Mouse (Mus musculus): ENCODE results near the gene Sept11. TPM values are rescaled to one million over a fixed set of nuclear protein-coding genes. Genes with fewer than 3 reads are reported as not detected.
A peak's percentile ranks its signal among the peaks of the same experiment; 100 is the strongest.

Gene Sept11
- polyA plus RNA-seq, 1 experiment from 2014 or later: 172 TPM

DNA sequence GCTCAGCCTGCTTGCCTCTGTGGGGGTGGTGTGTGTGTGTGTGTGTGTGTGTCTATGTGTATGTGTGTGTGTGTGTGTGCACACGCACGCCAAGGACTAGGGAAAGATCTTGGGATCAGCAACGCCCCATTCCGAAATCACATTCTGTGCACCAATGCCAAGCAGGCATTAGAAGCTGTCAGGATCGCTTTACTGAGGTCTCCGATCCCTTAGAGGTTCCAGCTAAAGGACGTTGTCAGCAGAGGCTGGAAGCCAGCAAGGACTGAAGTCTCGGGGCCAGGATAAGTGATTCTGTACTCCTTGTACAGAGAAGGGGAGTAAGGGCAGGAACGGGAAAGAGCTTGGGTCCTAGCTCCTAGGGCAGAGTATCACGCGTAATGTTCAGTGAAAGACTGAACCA is 61.2 kb downstream of the Sept11 start:
- 93% methylated on average over 11 of the region's 11 CpGs for WGBS
- Histone ChIP-seq H3K9ac (replicated peaks) (no peak overlapping the region), H3K4me1 (replicated peaks) (peaks cover 13% of the 10 kb centered on the region; the same call in 1 of the 2 replicates), H3K4me2 (replicated peaks) (no peak overlapping the region), H3K4me3 (replicated peaks) (no peak overlapping the region), H3K36me3 (peaks cover 57% of the 10 kb centered on the region), H3K27ac (no peak overlapping the region), H3K27me3 (no peaks in the 10 kb centered on the region), H3K9me3 (no peaks in the 10 kb centered on the region)
- ATAC-seq: no peak

DNA sequence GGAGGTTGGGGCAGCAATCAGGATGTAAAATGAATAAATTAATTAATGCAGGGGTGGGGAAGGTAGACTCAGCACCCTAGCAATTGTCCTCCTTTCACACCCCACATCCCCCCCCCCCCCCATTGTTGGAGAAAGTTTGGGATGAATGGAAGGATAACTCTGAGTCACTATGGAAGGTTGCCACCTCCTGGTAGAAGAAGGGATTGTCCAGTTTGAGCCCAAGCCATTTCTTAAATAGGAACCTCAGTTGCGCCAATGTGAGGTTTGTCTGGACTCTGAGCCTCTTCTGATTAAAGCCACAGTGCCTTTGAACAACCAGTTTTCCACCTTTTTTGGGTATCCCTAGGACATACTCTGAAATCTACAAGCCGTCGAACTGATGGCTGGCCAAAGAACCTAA is 70.3 kb downstream of the Sept11 start:
- H3K4me3 ChIP-seq (replicated peaks): no peak overlapping the region
- H3K4me2 ChIP-seq (replicated peaks): no peak overlapping the region
- H3K9ac ChIP-seq (replicated peaks): no peak overlapping the region
- H3K27me3 ChIP-seq: no peaks in the 10 kb centered on the region
- H3K36me3 ChIP-seq: peaks cover 79% of the 10 kb centered on the region
- H3K4me1 ChIP-seq (replicated peaks): no peaks in the 10 kb centered on the region
- H3K9me3 ChIP-seq: no peaks in the 10 kb centered on the region
- WGBS: 84% methylated on average over 3 of the region's 3 CpGs
- peak; percentile 28; the same call in 1 of the 2 replicates for ATAC-seq
- H3K27ac ChIP-seq: no peak overlapping the region

DNA sequence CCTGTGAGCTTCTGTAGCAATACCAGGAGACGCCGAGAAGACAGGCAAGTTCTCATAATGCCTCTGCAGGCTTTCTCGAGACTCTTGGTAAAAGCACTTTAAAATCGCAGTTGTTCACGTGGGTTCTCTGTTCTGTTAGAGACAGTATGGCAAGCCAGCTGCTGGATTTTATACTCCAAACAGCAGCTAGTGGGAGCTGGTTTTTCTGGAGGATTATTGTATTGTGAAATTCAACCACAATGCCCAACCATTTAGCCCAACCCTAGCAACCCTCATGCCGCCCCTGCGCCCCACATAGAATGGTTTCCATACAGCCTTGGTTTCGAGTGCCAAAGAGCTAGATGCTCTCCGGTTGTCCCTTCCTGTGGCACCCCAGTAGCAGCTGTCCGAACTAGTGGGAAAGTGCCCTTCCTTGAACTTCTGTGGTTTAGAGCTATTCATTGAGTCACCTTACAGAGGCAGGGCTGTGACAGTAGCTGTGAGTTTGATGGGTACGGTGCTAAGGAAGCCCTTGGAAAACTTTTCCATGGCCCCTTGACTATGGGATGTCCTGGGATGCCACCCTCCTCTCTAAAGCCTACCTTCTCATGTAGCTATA is 74.8 kb downstream of the Sept11 start:
- H3K4me3 ChIP-seq (replicated peaks): no peak overlapping the region
- no peaks in the 10 kb centered on the region for H3K4me1 ChIP-seq (replicated peaks)
- no peaks in the 10 kb centered on the region for H3K27me3 ChIP-seq
- WGBS: 92% methylated on average over 11 of the region's 11 CpGs
- H3K4me2 ChIP-seq (replicated peaks): no peak overlapping the region
- no peak overlapping the region for H3K27ac ChIP-seq
- no peak overlapping the region for H3K9ac ChIP-seq (replicated peaks)
- no peak for ATAC-seq
- no peaks in the 10 kb centered on the region for H3K9me3 ChIP-seq
- peaks cover 78% of the 10 kb centered on the region for H3K36me3 ChIP-seq

DNA sequence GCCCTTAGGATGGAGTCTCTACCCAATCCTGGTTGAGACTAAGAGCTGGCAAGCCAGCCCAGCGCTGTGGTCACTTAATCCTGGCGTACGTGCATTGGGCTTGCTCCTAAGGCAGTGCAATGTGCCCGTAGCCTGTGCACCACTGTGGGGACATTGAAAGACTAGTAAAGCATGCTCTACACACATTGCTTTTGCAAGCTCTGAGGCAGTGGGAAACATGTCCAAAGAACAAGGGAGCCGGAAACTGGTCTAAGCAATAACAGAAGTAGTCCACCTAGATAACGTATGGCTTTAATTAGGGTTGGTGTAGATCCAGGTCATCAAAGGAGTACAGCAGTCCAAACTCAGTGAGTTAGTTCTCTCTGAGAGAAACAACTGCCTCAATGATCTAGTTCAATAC is 75.4 kb downstream of the Sept11 start:
- Histone ChIP-seq H3K4me3 (replicated peaks) (no peak overlapping the region), H3K4me2 (replicated peaks) (no peak overlapping the region), H3K9ac (replicated peaks) (no peak overlapping the region), H3K9me3 (no peaks in the 10 kb centered on the region), H3K27ac (no peak overlapping the region), H3K36me3 (peaks cover 78% of the 10 kb centered on the region), H3K27me3 (no peaks in the 10 kb centered on the region), H3K4me1 (replicated peaks) (no peaks in the 10 kb centered on the region)
- ATAC-seq: no peak
- 92% methylated on average over 6 of the region's 6 CpGs for WGBS

DNA sequence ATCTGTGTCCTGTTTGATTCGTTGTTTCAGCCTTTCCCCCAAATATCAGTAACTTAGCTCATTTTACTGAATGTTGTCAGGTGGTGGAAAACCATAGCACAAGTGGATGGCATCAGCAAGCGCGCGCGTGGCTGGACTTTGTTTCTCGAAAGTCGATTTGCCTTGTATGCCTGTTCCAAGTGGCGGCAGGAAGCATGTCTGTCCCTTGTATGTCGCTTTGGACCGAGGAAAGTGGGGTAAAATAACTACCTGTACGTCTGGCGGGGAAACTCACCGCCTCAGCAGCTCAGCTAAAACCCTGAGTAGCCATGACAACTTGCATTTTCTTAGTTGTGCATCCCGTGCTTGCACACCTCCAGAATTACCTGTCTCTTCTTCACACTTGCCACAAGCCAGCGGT is 78.2 kb downstream of the Sept11 start:
- Histone ChIP-seq H3K4me2 (replicated peaks) (no peak overlapping the region), H3K9ac (replicated peaks) (no peak overlapping the region), H3K27ac (no peak overlapping the region), H3K9me3 (no peaks in the 10 kb centered on the region), H3K4me3 (replicated peaks) (no peak overlapping the region), H3K4me1 (replicated peaks) (no peaks in the 10 kb centered on the region), H3K36me3 (peaks cover 73% of the 10 kb centered on the region), H3K27me3 (no peaks in the 10 kb centered on the region)
- no peak for ATAC-seq
- 98% methylated on average over 15 of the region's 15 CpGs for WGBS

- Histone ChIP-seq H3K4me2 (replicated peaks) (no peak overlapping the region), H3K4me1 (replicated peaks) (no peaks in the 10 kb centered on the region), H3K9ac (replicated peaks) (no peak overlapping the region), H3K36me3 (peaks cover 65% of the 10 kb centered on the region), H3K27ac (no peak overlapping the region), H3K4me3 (replicated peaks) (no peak overlapping the region), H3K27me3 (no peaks in the 10 kb centered on the region), H3K9me3 (no peaks in the 10 kb centered on the region)
- 93% methylated on average over 6 of the region's 6 CpGs for WGBS
- ATAC-seq: no peak
Observed at GRCm38 (mm10) chr5:93172536-93172935, 79.3 kb downstream of the Sept11 start.

DNA sequence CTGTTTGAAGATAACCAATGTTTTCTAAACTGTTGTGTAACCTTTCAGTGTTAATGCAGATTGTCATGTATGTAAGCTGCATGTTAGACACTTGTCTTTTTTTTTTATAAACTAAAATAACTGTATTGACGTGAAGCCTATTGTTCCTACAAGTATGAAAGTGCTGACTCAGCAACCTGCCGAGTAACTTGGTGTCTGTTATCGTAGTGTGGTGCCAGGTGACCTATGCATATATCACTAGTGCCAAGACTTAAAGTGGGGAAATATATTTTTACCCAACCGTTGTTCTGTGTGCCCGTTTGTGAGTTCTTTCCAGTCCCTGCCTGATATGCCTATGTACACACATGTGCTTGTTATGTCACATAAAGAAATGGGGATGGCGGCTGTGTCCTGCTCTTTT is 81.4 kb downstream of the Sept11 start:
- no peak for ATAC-seq

GRCm38 (mm10) chr5:93178616-93179015 is 85.4 kb downstream of the Sept11 start:
- no peak for ATAC-seq
- H3K27ac ChIP-seq: no peak overlapping the region
- H3K36me3 ChIP-seq: peaks cover 50% of the 10 kb centered on the region
- H3K4me2 ChIP-seq (replicated peaks): no peak overlapping the region
- H3K9me3 ChIP-seq: no peaks in the 10 kb centered on the region
- no peak overlapping the region for H3K4me3 ChIP-seq (replicated peaks)
- no peaks in the 10 kb centered on the region for H3K27me3 ChIP-seq
- no peaks in the 10 kb centered on the region for H3K4me1 ChIP-seq (replicated peaks)
- WGBS: 80% methylated on average over 6 of the region's 6 CpGs
- no peak overlapping the region for H3K9ac ChIP-seq (replicated peaks)

More for the DNA sequence above, 81.4 kb downstream of the Sept11 start:
- H3K4me3 ChIP-seq (replicated peaks): no peak overlapping the region
- H3K27me3 ChIP-seq: no peaks in the 10 kb centered on the region
- H3K4me2 ChIP-seq (replicated peaks): no peak overlapping the region
- H3K27ac ChIP-seq: no peak overlapping the region
- H3K9ac ChIP-seq (replicated peaks): no peak overlapping the region
- no peaks in the 10 kb centered on the region for H3K4me1 ChIP-seq (replicated peaks)
- H3K36me3 ChIP-seq: peaks cover 56% of the 10 kb centered on the region
- 89% methylated on average over 6 of the region's 6 CpGs for WGBS
- no peaks in the 10 kb centered on the region for H3K9me3 ChIP-seq

DNA sequence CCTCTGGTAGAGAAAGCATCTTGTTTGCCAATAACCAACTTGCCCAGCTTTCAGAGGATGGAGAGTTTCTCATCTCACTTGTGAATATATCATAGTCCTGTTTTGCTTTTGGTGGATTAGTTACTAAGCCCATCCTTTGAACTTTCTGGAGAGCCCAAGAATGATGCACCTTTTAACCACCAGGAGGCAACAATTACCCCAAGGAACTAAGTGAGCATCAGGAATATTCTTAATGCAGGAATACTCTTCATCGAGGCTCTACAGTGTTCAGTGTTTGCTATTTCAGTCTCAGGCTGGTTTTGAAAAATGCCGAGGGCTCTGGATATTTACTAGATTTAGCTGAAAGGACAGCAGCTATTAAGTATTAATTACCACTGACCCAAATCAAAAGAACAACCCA is 87.0 kb downstream of the Sept11 start:
- Histone ChIP-seq H3K4me2 (replicated peaks) (no peak overlapping the region), H3K36me3 (peaks cover 45% of the 10 kb centered on the region), H3K27ac (no peak overlapping the region), H3K4me1 (replicated peaks) (no peaks in the 10 kb centered on the region), H3K4me3 (replicated peaks) (no peak overlapping the region), H3K9ac (replicated peaks) (no peak overlapping the region), H3K9me3 (no peaks in the 10 kb centered on the region), H3K27me3 (no peaks in the 10 kb centered on the region)
- ATAC-seq: no peak
- 80% methylated on average over 2 of the region's 2 CpGs for WGBS

GRCm38 (mm10) chr5:93183311-93183710 is 90.1 kb downstream of the Sept11 start:
- no peak overlapping the region for H3K4me2 ChIP-seq (replicated peaks)
- H3K4me1 ChIP-seq (replicated peaks): no peaks in the 10 kb centered on the region
- H3K9ac ChIP-seq (replicated peaks): no peak overlapping the region
- no peaks in the 10 kb centered on the region for H3K9me3 ChIP-seq
- H3K36me3 ChIP-seq: peaks cover 59% of the 10 kb centered on the region
- ATAC-seq: no peak
- H3K27ac ChIP-seq: no peak overlapping the region
- no peaks in the 10 kb centered on the region for H3K27me3 ChIP-seq
- no peak overlapping the region for H3K4me3 ChIP-seq (replicated peaks)
- 85% methylated on average over 6 of the region's 6 CpGs for WGBS

GRCm38 (mm10) chr5:93184548-93184947 is 91.3 kb downstream of the Sept11 start:
- no peaks in the 10 kb centered on the region for H3K9me3 ChIP-seq
- 90% methylated on average over 6 of the region's 6 CpGs for WGBS
- H3K4me1 ChIP-seq (replicated peaks): no peaks in the 10 kb centered on the region
- no peak overlapping the region for H3K4me3 ChIP-seq (replicated peaks)
- peaks cover 64% of the 10 kb centered on the region for H3K36me3 ChIP-seq
- H3K27ac ChIP-seq: no peak overlapping the region
- no peaks in the 10 kb centered on the region for H3K27me3 ChIP-seq
- no peak for ATAC-seq
- H3K4me2 ChIP-seq (replicated peaks): no peak overlapping the region
- no peak overlapping the region for H3K9ac ChIP-seq (replicated peaks)

DNA sequence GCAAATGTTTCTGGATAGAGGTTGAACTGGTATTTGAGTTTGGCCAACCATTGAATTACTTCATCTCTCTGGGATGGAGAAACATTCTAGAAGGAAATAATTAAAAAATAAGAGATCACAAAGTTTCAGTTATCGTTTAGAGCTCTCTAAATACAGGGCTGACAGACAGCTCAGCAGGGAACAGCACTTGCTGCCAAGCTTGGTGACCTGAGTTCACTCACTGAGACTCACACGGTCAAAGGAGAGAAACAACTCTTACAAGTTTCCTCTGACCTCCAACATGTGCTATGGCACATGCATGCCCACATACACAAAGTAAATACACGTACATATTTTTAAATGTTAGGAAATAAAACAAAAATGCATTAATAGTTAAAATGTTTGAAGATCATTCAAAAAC is 96.4 kb downstream of the Sept11 start:
- H3K36me3 ChIP-seq: peaks cover 42% of the 10 kb centered on the region

DNA sequence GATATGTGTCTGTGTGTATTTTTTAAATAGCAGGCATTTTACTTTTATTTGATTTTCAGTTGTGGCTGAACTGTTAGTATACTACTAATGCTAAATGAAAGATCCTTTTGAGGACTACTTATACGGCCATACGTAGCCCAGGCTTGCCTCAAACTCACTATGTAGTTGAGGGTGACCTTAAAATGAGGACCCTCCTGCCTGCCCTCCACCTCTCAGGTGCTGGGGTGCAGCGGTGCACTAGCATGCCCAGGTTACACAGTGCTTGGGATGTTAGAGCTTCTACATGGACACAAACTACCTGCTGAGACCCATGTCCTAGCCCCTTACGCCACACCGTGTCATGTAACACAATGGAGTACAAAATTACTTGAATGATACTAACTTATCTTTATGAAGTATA is 97.2 kb downstream of the Sept11 start:
- peaks cover 37% of the 10 kb centered on the region for H3K36me3 ChIP-seq
- no peak overlapping the region for H3K9ac ChIP-seq (replicated peaks)
- 95% methylated on average over 5 of the region's 5 CpGs for WGBS

More for the DNA sequence above, 96.4 kb downstream of the Sept11 start:
- H3K27ac ChIP-seq: no peak overlapping the region
- H3K27me3 ChIP-seq: no peaks in the 10 kb centered on the region
- no peak overlapping the region for H3K4me2 ChIP-seq (replicated peaks)
- H3K4me1 ChIP-seq (replicated peaks): no peaks in the 10 kb centered on the region
- WGBS: 75% methylated on average over 3 of the region's 3 CpGs
- no peak overlapping the region for H3K9ac ChIP-seq (replicated peaks)
- no peak overlapping the region for H3K4me3 ChIP-seq (replicated peaks)
- no peaks in the 10 kb centered on the region for H3K9me3 ChIP-seq
- ATAC-seq: no peak

More for the DNA sequence above, 97.2 kb downstream of the Sept11 start:
- no peak for ATAC-seq
- Histone ChIP-seq H3K27ac (no peak overlapping the region), H3K9me3 (no peaks in the 10 kb centered on the region), H3K4me3 (replicated peaks) (no peak overlapping the region), H3K27me3 (no peaks in the 10 kb centered on the region), H3K4me2 (replicated peaks) (no peak overlapping the region), H3K4me1 (replicated peaks) (no peaks in the 10 kb centered on the region)

All from midbrain, embryonic 13.5 days (tissue).